Mouse (Mus musculus): ENCODE measurements around the gene Psma5.

Gene Psma5

GRCm38 (mm10) chr3:108295379-108296219, 38.9 kb downstream of the Psma5 start:
- no peak for TF ChIP-seq GATA4 (IDR thresholded peaks at IDR 0.05; ENCODE audit: insufficient replicate concordance, low read length)

GRCm38 (mm10) chr3:108296220-108297049, 39.7 kb downstream of the Psma5 start:
- no peak; the same call in 1 of the 2 replicates for TF ChIP-seq GATA4 (IDR thresholded peaks at IDR 0.05; ENCODE audit: insufficient replicate concordance, low read length)

GRCm38 (mm10) chr3:108297050-108297419, 40.3 kb downstream of the Psma5 start:
- no peak for TF ChIP-seq GATA4 (IDR thresholded peaks at IDR 0.05; ENCODE audit: insufficient replicate concordance, low read length)

GRCm38 (mm10) chr3:108297603-108298553, 41.2 kb downstream of the Psma5 start:
- no peak for TF ChIP-seq GATA4 (IDR thresholded peaks at IDR 0.05; ENCODE audit: insufficient replicate concordance, low read length)

- TF ChIP-seq GATA4 (IDR thresholded peaks at IDR 0.05; ENCODE audit: insufficient replicate concordance, low read length), result no peak
Measured at GRCm38 (mm10) chr3:108300455-108301030, 43.8 kb downstream of the Psma5 start.

- TF ChIP-seq GATA4 (IDR thresholded peaks at IDR 0.05; ENCODE audit: insufficient replicate concordance, low read length), result no peak
Measured at GRCm38 (mm10) chr3:108303683-108304082, 47.0 kb downstream of the Psma5 start.

- TF ChIP-seq GATA4 (IDR thresholded peaks at IDR 0.05; ENCODE audit: insufficient replicate concordance, low read length), result no peak
Measured at GRCm38 (mm10) chr3:108304747-108305146, 48.0 kb downstream of the Psma5 start.

- TF ChIP-seq GATA4 (IDR thresholded peaks at IDR 0.05; ENCODE audit: insufficient replicate concordance, low read length), result no peak
Measured at GRCm38 (mm10) chr3:108306387-108306786, 49.7 kb downstream of the Psma5 start.

- TF ChIP-seq GATA4 (IDR thresholded peaks at IDR 0.05; ENCODE audit: insufficient replicate concordance, low read length), result no peak
Measured at GRCm38 (mm10) chr3:108307485-108307884, 50.8 kb downstream of the Psma5 start.

- TF ChIP-seq GATA4 (IDR thresholded peaks at IDR 0.05; ENCODE audit: insufficient replicate concordance, low read length), result no peak
Measured at GRCm38 (mm10) chr3:108310921-108311341, 54.2 kb downstream of the Psma5 start.

GRCm38 (mm10) chr3:108311688-108312087, 55.0 kb downstream of the Psma5 start:
- 0 out of 2 replicates have a peak, but pooled peaks have one; percentile 8 for TF ChIP-seq GATA4 (IDR thresholded peaks at IDR 0.05; ENCODE audit: insufficient replicate concordance, low read length)

GRCm38 (mm10) chr3:108312414-108312813, 55.7 kb downstream of the Psma5 start:
- no peak for TF ChIP-seq GATA4 (IDR thresholded peaks at IDR 0.05; ENCODE audit: insufficient replicate concordance, low read length)

- TF ChIP-seq GATA4 (IDR thresholded peaks at IDR 0.05; ENCODE audit: insufficient replicate concordance, low read length), result no peak
Measured at GRCm38 (mm10) chr3:108313138-108313537, 56.4 kb downstream of the Psma5 start.

GRCm38 (mm10) chr3:108314038-108314675, 57.4 kb downstream of the Psma5 start:
- TF ChIP-seq GATA4 (IDR thresholded peaks at IDR 0.05; ENCODE audit: insufficient replicate concordance, low read length), result no peak

Measured in liver, adult (tissue).